Mouse (Mus musculus) MEL (cell line): ENCODE results near the gene Evc.

Source experiments
- BHLHE40 ChIP-seq: IDR thresholded peaks from 2 replicates; pipeline ENCODE4 v1.6.1; 2012; ENCODE audit warnings: low read depth, mild to moderate bottlenecking, inconsistent platforms, low read length, improper control_type of control experiment, borderline replicate concordance
- CHD1 ChIP-seq: IDR thresholded peaks from 2 replicates; pipeline ENCODE4 v1.6.1; 2012; ENCODE audit warnings: low read depth, mild to moderate bottlenecking, inconsistent platforms, low read length, improper control_type of control experiment
- CTCF ChIP-seq, 3 experiments: IDR thresholded peaks in 2 of 3; conservative IDR thresholded peaks in 1 of 3; 2 replicates each; pipeline ENCODE4 v1.5.1; 2011 to 2012; ENCODE audit warnings: low read length in 3 of 3, low read depth in 2 of 3, mild to moderate bottlenecking in 2 of 3, improper control_type of control experiment in 1 of 3, inconsistent platforms in 1 of 3, mixed read lengths in 1 of 3, moderate library complexity in 1 of 3; ENCODE audit not compliant: control insufficient read depth in 1 of 3, insufficient read depth in 1 of 3, poor library complexity in 1 of 3, severe bottlenecking in 1 of 3
- EP300 ChIP-seq, 2 experiments: IDR thresholded peaks; 2 replicates each; pipeline ENCODE4 v1.6.1; 2011; ENCODE audit warnings: improper control_type of control experiment in 2 of 2, low read length in 2 of 2, low read depth in 1 of 2, mild to moderate bottlenecking in 1 of 2
- ETS1 ChIP-seq: IDR thresholded peaks from 2 replicates; pipeline ENCODE4 v1.6.1; 2012; ENCODE audit warnings: low read depth, mild to moderate bottlenecking, inconsistent platforms, low read length, improper control_type of control experiment, moderate library complexity
- GABPA ChIP-seq: IDR thresholded peaks from 2 replicates; pipeline ENCODE4 v1.6.1; 2012; ENCODE audit warnings: low read depth, mild to moderate bottlenecking, inconsistent platforms, low read length, improper control_type of control experiment, moderate library complexity
- GATA1 ChIP-seq: IDR thresholded peaks from 2 replicates; pipeline ENCODE4 v1.6.1; 2011; ENCODE audit warnings: low read depth, low read length, improper control_type of control experiment
- KAT2A ChIP-seq: conservative IDR thresholded peaks from 2 replicates; pipeline ENCODE4 v1.6.1; 2012; ENCODE audit warnings: low read depth, low read length, improper control_type of control experiment, inconsistent platforms
- ZMIZ1 ChIP-seq: IDR thresholded peaks from 2 replicates; pipeline ENCODE4 v1.6.1; 2012; ENCODE audit warnings: low read depth, mild to moderate bottlenecking, inconsistent platforms, low read length, improper control_type of control experiment, moderate library complexity
- ZNF384 ChIP-seq: IDR thresholded peaks from 2 replicates; pipeline ENCODE4 v1.6.1; 2012; ENCODE audit warnings: low read depth, mild to moderate bottlenecking, inconsistent platforms, low read length, improper control_type of control experiment

- no peak for TF ChIP-seq GATA1
- no peak for TF ChIP-seq BHLHE40
- TF ChIP-seq CTCF (IDR thresholded peaks at IDR 0.05 in 2 of 3, conservative IDR thresholded peaks at IDR 0.05 in 1 of 3; ENCODE audit: control insufficient read depth in 1 of 3, insufficient read depth in 1 of 3, low read depth in 2 of 3, low read length in 3 of 3, poor library complexity in 1 of 3, severe bottlenecking in 1 of 3), result no peak
- TF ChIP-seq GABPA, result no peak
- no peak for TF ChIP-seq ETS1
- no peak for TF ChIP-seq EP300 (IDR thresholded peaks at IDR 0.05; ENCODE audit: low read depth in 1 of 2, low read length in 2 of 2)
- no peak for TF ChIP-seq ZMIZ1
- TF ChIP-seq KAT2A, result no peak
- TF ChIP-seq ZNF384, result no peak
- TF ChIP-seq CHD1, result no peak
These were observed 16.5 kb downstream of the Evc start for GRCm38 (mm10) chr5:37320174-37320573.
